Mouse (Mus musculus): ENCODE measurements around the gene Wdr63.
A peak's percentile ranks its signal among the peaks of the same experiment; 100 is the strongest.

The Wdr63 gene

GRCm38 (mm10) chr3:146051277-146052007 is 56.5 kb downstream of the Wdr63 start:
- peak; percentile 35 for DNase-seq

GRCm38 (mm10) chr3:146049951-146050350 is 58.0 kb downstream of the Wdr63 start:
- peak; percentile 70 for DNase-seq

- DNase-seq = peak; percentile 69
Measured at GRCm38 (mm10) chr3:146047704-146048207, 60.2 kb downstream of the Wdr63 start.

GRCm38 (mm10) chr3:146046076-146046475 is 61.9 kb downstream of the Wdr63 start:
- DNase-seq = peak; percentile 23

- no peak for DNase-seq
Measured at GRCm38 (mm10) chr3:146044977-146045376, 63.0 kb downstream of the Wdr63 start.

GRCm38 (mm10) chr3:146041382-146041781 is 66.5 kb downstream of the Wdr63 start:
- DNase-seq = no peak

- no peak for DNase-seq
Measured at GRCm38 (mm10) chr3:146039132-146039903, 68.6 kb downstream of the Wdr63 start.

GRCm38 (mm10) chr3:146037906-146038305 is 70.0 kb downstream of the Wdr63 start:
- peak; percentile 52 for DNase-seq

- no peak for DNase-seq
Measured at GRCm38 (mm10) chr3:146032976-146033375, 75.0 kb downstream of the Wdr63 start.

- no peak for DNase-seq
Measured at GRCm38 (mm10) chr3:146030255-146030836, 77.6 kb downstream of the Wdr63 start.

- DNase-seq = no peak
Measured at GRCm38 (mm10) chr3:146029234-146029633, 78.7 kb downstream of the Wdr63 start.

GRCm38 (mm10) chr3:146028406-146028805 is 79.5 kb downstream of the Wdr63 start:
- DNase-seq = no peak

- DNase-seq = peak; percentile 52
Measured at GRCm38 (mm10) chr3:146027116-146027515, 80.8 kb downstream of the Wdr63 start.

- DNase-seq = no peak
Measured at GRCm38 (mm10) chr3:146025499-146025898, 82.4 kb downstream of the Wdr63 start.

GRCm38 (mm10) chr3:146024746-146025145 is 83.2 kb downstream of the Wdr63 start:
- DNase-seq = no peak

GRCm38 (mm10) chr3:146022232-146022631 is 85.7 kb downstream of the Wdr63 start:
- no peak for DNase-seq

- DNase-seq = no peak
Measured at GRCm38 (mm10) chr3:146017521-146017920, 90.4 kb downstream of the Wdr63 start.

- no peak for DNase-seq
Measured at GRCm38 (mm10) chr3:146016979-146017378, 91.0 kb downstream of the Wdr63 start.

- no peak for DNase-seq
Measured at GRCm38 (mm10) chr3:146014321-146014720, 93.6 kb downstream of the Wdr63 start.

GRCm38 (mm10) chr3:146013490-146013889 is 94.4 kb downstream of the Wdr63 start:
- DNase-seq = no peak

GRCm38 (mm10) chr3:146011544-146012218 is 96.2 kb downstream of the Wdr63 start:
- peak; percentile 68 for DNase-seq

GRCm38 (mm10) chr3:146010751-146011150 is 97.2 kb downstream of the Wdr63 start:
- DNase-seq = peak; percentile 37
